Mouse (Mus musculus) heart, adult 2 months (tissue): ENCODE results near the gene Irf5. TPM values are rescaled to one million over a fixed set of nuclear protein-coding genes. Genes with fewer than 3 reads are reported as not detected.
A peak's percentile ranks its signal among the peaks of the same experiment; 100 is the strongest.

Experiments used
- DNase-seq, 2 experiments: peaks; one replicate each; pipeline ENCODE4 v3.0.0; 2021
- H3K27ac ChIP-seq: fragments of 200-600 bp; 2 replicates; pipeline ENCODE4 v1.8.1; 2022
- H3K27me3 ChIP-seq: fragments of 200-500 bp; 2 replicates; pipeline ENCODE4 v1.6.1; 2012; ENCODE audit warnings: mild to moderate bottlenecking, low read length, inconsistent platforms, mixed read lengths; ENCODE audit not compliant: control insufficient read depth, insufficient read depth
- H3K36me3 ChIP-seq: fragments of 200-500 bp; 2 replicates; pipeline ENCODE4 v1.6.1; 2012; ENCODE audit warnings: low read length, inconsistent platforms; ENCODE audit not compliant: control insufficient read depth, insufficient read depth
- H3K4me1 ChIP-seq: fragments of 200-500 bp; 2 replicates; pipeline ENCODE4 v1.6.1; 2011; ENCODE audit warnings: low read length; ENCODE audit not compliant: control insufficient read depth, insufficient read depth
- H3K4me3 ChIP-seq: fragments of 200-600 bp; 2 replicates; pipeline ENCODE4 v1.8.1; 2022
- H3K79me2 ChIP-seq: fragments of 200-500 bp; replicated peaks from 2 replicates; pipeline ENCODE4 v1.6.1; 2012; ENCODE audit warnings: mild to moderate bottlenecking, inconsistent platforms, low read length, moderate library complexity, mixed read lengths; ENCODE audit not compliant: control insufficient read depth, insufficient read depth
- H3K9ac ChIP-seq: fragments of 200-500 bp; 2 replicates; pipeline ENCODE4 v1.6.1; 2012; ENCODE audit warnings: low read depth, mild to moderate bottlenecking, control low read depth, inconsistent platforms, low read length, mixed read lengths
- CTCF ChIP-seq: fragments of 200-600 bp; IDR thresholded peaks from 2 replicates; pipeline ENCODE4 v1.8.1; 2022; ENCODE audit warnings: antibody characterized with exemption, mild to moderate bottlenecking, moderate library complexity
- EP300 ChIP-seq: fragments of 200-500 bp; IDR thresholded peaks from 2 replicates; pipeline ENCODE4 v1.6.1; 2011; ENCODE audit warnings: low read depth, low read length, control low read depth; ENCODE audit not compliant: insufficient read depth
- POLR2A ChIP-seq: fragments of 200-500 bp; IDR thresholded peaks from 2 replicates; pipeline ENCODE4 v1.6.1; 2011; ENCODE audit warnings: mild to moderate bottlenecking, low read depth, low read length, control low read depth; ENCODE audit not compliant: insufficient read depth
- WGBS: fragments of 180-500 bp; shearing (Covaris S2); methylation state at CpG from one replicate; pipeline ENCODE4 v1.1.7; 2018; 5-methylcytosine and 5-hydroxymethylcytosine counted together
- intact Hi-C: fragments of 180-260 bp; cut with DNase I; formaldehyde crosslinking; loops from one replicate; pipeline ENCODE4 v1.15.1; 2025
- polyA plus RNA-seq: library from polyadenylated mRNA; depleted of rRNA; stranded (reverse); fragments of >200 nt; gene quantifications from 2 replicates; pipeline ENCODE4 v1.2.3, GENCODE M21; 2012
- total RNA-seq, 2 experiments: library from RNA; stranded (reverse); gene quantifications; 2 replicates each; pipeline ENCODE4 v1.2.3; 2021

Gene Irf5
- total and polyA plus RNA-seq, 3 experiments = 2.7 to 7.5 (median 3.6) TPM

- Histone ChIP-seq H3K4me3 (no peak overlapping the region), H3K9ac (no peak overlapping the region), H3K79me2 (no peaks in the 10 kb centered on the region), H3K27me3 (peaks cover 6% of the 10 kb centered on the region; the same call in 1 of the 2 replicates), H3K27ac (no peak overlapping the region), H3K36me3 (no peaks in the 10 kb centered on the region), H3K4me1 (no peaks in the 10 kb centered on the region; the same call in 1 of the 2 replicates)
- intact Hi-C loops = no loop called here
- TF ChIP-seq EP300 (no peak), CTCF (no peak), POLR2A (no peak)
- WGBS = 36% methylated on average over 8 of the region's 8 CpGs
- no peak for DNase-seq
Observed at GRCm38 (mm10) chr6:29506834-29507233, 19.6 kb upstream of the Irf5 start.

GRCm38 (mm10) chr6:29507447-29508309 is 18.7 kb upstream of the Irf5 start, which contains the start of gene Kcp:
TSS of gene Kcp (minus strand) at chr6:29507952.
- H3K4me3 ChIP-seq = peak within 1 kb of the TSS; percentile 50
- DNase-seq = peak; percentile 15 to 51
- no peaks in the 10 kb centered on the region for H3K36me3 ChIP-seq
- 2% methylated on average over 47 of the region's 47 CpGs for WGBS
- intact Hi-C loops = no loop called here
- no peak for TF ChIP-seq POLR2A
- TF ChIP-seq EP300 = no peak
- no peak for TF ChIP-seq CTCF
- no peaks in the 10 kb centered on the region for H3K79me2 ChIP-seq
- H3K9ac ChIP-seq = peak within 1 kb of the TSS; percentile 59
- no peaks in the 10 kb centered on the region; the same call in 1 of the 2 replicates for H3K4me1 ChIP-seq
- no peak within 1 kb of the TSS for H3K27ac ChIP-seq
- H3K27me3 ChIP-seq = peaks cover 6% of the 10 kb centered on the region; the same call in 1 of the 2 replicates

DNA sequence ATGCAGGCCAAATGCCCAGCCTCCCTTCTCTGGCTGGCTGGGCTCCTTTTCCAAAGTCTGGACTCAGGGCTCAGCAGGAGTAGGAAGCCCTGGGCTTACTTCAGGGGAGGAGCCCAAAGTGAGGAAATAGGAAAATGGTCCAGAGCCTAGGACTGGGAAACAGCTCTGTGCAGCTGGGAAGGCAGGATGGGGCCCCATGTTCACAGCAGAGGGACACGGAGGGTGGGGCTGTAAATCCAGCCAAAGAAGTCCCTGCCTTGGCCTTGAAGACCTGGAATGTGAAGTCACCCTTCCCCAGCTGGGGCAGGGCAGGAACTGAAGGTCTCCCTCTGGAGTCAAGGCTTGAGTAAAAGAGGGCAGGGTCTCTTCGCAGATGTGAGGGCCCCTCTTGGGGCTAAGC is 17.3 kb upstream of the Irf5 start:
- Histone ChIP-seq H3K36me3 (no peaks in the 10 kb centered on the region), H3K9ac (no peak overlapping the region), H3K4me1 (peaks cover 1% of the 10 kb centered on the region; the same call in 1 of the 2 replicates), H3K27ac (no peak overlapping the region), H3K79me2 (no peaks in the 10 kb centered on the region), H3K27me3 (peaks cover 6% of the 10 kb centered on the region; the same call in 1 of the 2 replicates), H3K4me3 (no peak overlapping the region)
- intact Hi-C loops = no loop called here
- TF ChIP-seq EP300 (no peak), CTCF (no peak), POLR2A (no peak)
- WGBS = 41% methylated on average over 2 of the region's 2 CpGs
- peak; percentile 56 for DNase-seq

GRCm38 (mm10) chr6:29513284-29513683 is 13.1 kb upstream of the Irf5 start:
- Histone ChIP-seq H3K27me3 (no peaks in the 10 kb centered on the region), H3K4me3 (no peak overlapping the region), H3K79me2 (no peaks in the 10 kb centered on the region), H3K4me1 (peaks cover 1% of the 10 kb centered on the region; the same call in 1 of the 2 replicates), H3K9ac (0 out of 2 replicates have a peak overlapping the region, but pooled peaks have one; percentile 6), H3K36me3 (no peaks in the 10 kb centered on the region), H3K27ac (peak overlapping the region; percentile 36; the same call in 1 of the 2 replicates)
- intact Hi-C loops = no loop called here
- WGBS = 4% methylated on average over 11 of the region's 11 CpGs
- peak; percentile 61 to 70 for DNase-seq
- no peak for TF ChIP-seq CTCF
- no peak for TF ChIP-seq EP300
- TF ChIP-seq POLR2A = no peak

DNA sequence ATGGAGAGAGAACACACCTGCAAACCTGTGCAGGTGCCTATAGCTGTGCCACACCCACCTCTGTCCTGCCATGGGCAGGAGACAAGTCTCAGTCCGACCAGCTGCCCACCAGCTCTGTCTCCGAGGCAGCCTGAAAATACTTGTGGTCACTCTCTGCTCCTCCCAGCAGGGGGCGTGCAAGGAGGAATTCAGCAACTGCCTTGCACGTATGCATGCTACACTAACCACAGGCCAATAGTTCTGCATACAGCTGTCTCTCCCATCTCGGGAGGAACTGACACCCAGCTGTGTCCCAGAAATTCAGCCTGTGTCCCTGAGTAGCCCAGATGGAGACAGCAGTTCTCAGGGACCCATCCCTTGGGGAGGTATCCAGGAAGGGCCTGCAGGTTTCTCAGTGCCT is 9.3 kb upstream of the Irf5 start:
- H3K4me1 ChIP-seq = peaks cover 1% of the 10 kb centered on the region; the same call in 1 of the 2 replicates
- intact Hi-C loops = loop anchor here (1.0 kb wide), 1 partner anchor 132 kb away; no protein-coding TSS in a partner anchor
- no peaks in the 10 kb centered on the region for H3K27me3 ChIP-seq
- TF ChIP-seq EP300 (no peak), POLR2A (no peak), CTCF (peak; percentile 87)
- no peak overlapping the region for H3K4me3 ChIP-seq
- 8% methylated on average over 5 of the region's 5 CpGs for WGBS
- no peak overlapping the region for H3K27ac ChIP-seq
- H3K79me2 ChIP-seq = no peaks in the 10 kb centered on the region
- H3K9ac ChIP-seq = no peak overlapping the region
- no peaks in the 10 kb centered on the region for H3K36me3 ChIP-seq
- DNase-seq = peak; percentile 76 to 78
